Mouse (Mus musculus) embryonic facial prominence, embryonic 12.5 days (tissue): ENCODE results near the gene Nxt1. TPM values are rescaled to one million over a fixed set of nuclear protein-coding genes. Genes with fewer than 3 reads are reported as not detected.
A peak's percentile ranks its signal among the peaks of the same experiment; 100 is the strongest.

Experiments
- ATAC-seq: fragments of 200-750 bp; cut with Nextera tagmentation; 2 replicates; pipeline ENCODE4 v1.8.0; 2017; ENCODE audit not compliant: insufficient number of reproducible peaks, insufficient read depth, low FRiP score, low TSS enrichment
- H3K27ac ChIP-seq: fragments of 300-500 bp; sonication (generic); 2 replicates; pipeline ENCODE4 v1.5.1; 2016; ENCODE audit warnings: mild to moderate bottlenecking
- H3K27me3 ChIP-seq: fragments of 300-500 bp; sonication (generic); 2 replicates; pipeline ENCODE4 v1.6.1; 2016; ENCODE audit warnings: mild to moderate bottlenecking, moderate library complexity
- H3K36me3 ChIP-seq: fragments of 300-500 bp; sonication (generic); 2 replicates; pipeline ENCODE4 v1.6.1; 2016; ENCODE audit warnings: mild to moderate bottlenecking
- H3K4me1 ChIP-seq: fragments of 300-500 bp; sonication (generic); 2 replicates; pipeline ENCODE4 v1.6.1; 2016
- H3K4me2 ChIP-seq: fragments of 300-500 bp; sonication (generic); replicated peaks from 2 replicates; pipeline ENCODE4 v1.6.1; 2016; ENCODE audit warnings: mild to moderate bottlenecking, moderate library complexity
- H3K4me3 ChIP-seq: fragments of 300-500 bp; sonication (generic); 2 replicates; pipeline ENCODE4 v1.5.1; 2016; ENCODE audit warnings: mild to moderate bottlenecking
- H3K9ac ChIP-seq: fragments of 300-500 bp; sonication (generic); 2 replicates; pipeline ENCODE4 v1.6.1; 2016; ENCODE audit warnings: mild to moderate bottlenecking, moderate library complexity
- H3K9me3 ChIP-seq: fragments of 300-500 bp; sonication (generic); 2 replicates; pipeline ENCODE4 v1.6.1; 2016; ENCODE audit warnings: mild to moderate bottlenecking, moderate library complexity
- WGBS: fragments of 180-500 bp; shearing (Covaris S2); methylation state at CpG from one replicate; pipeline ENCODE4 v1.1.7; 2016; 5-methylcytosine and 5-hydroxymethylcytosine counted together
- polyA plus RNA-seq: library from polyadenylated mRNA; unstranded; fragments of >200 nt; fragmentation: Nextera tagmentation; extraction: Ambion mirVana; gene quantifications from 2 replicates; pipeline ENCODE4 v1.2.1, GENCODE M21; 2016

Nxt1 gene
- polyA plus RNA-seq = 100 and 103 TPM in 2 replicates

DNA sequence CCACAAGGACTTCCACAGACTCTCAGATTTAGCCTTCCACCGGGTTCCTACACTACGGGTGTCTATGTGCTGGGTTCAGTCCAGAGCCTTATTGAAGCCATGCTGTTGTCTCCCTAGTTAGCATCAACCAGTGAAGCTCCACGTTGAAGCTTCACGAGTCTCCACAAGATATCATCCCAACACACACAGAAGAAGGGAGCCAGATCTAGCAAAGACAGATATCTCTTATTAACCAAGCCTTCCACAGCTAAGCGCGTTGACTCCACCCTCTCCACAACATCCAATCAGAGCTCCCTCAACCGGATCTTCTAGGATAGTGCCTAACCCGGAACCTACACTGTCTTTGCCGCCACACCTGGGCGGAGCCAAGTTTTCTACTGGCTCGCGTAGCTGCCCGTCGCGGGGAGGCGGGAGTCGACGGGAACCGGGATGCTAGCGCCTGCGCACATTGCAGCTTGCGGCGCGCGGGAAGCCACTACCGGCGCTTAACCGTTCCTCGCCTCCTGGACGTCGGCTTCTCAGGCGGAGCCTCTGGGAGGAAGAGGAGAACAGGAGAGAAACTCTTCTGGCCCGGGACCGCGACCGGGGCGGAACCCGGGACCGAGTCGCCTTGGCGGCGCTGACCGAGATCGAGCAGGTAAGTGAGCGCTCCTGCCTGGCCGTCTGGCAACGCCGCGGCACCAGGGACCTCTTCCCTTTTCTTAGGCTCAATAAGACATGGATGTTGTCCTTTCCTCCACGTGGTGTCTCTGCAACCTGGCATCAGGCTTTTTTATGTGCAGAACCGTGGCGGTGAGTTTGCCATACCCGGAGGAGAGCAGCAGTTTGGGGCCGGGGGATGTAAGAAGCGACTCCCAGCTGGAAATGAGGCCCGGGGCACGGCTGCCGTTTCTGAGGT is at the start of gene Nxt1:
TSS of gene Nxt1 (plus strand) at position 403 of the 898 bp plus-strand sequence.
- peak within 1 kb of the TSS; percentile 85 for H3K27ac ChIP-seq
- 1% methylated on average over 58 of the region's 58 CpGs for WGBS

DNA sequence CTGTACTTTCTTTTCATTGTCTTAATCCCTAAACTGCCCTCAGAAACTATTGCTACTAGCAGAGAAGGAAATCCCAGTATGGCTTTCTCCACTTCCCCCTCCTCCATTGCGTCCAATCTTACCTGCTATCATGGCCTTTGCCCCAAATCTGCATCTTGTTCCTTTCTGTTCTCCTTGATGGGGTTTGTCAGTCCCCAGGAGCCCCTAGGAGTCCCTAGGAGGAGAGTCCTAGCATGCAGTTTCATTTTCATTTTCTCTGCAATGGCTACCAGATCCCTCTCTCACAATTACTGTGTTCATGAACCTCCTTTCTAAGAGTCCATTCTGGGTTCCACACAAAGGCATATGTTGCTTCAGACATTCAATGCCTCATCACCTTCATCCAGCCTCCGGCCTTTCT is 49.3 kb upstream of the Nxt1 start:
- no peak overlapping the region for H3K27ac ChIP-seq
- 88% methylated on average over 2 of the region's 2 CpGs for WGBS

More for the DNA sequence above, at the start of gene Nxt1:
- peak; percentile 99 for ATAC-seq
- peak within 1 kb of the TSS; percentile 84 for H3K4me3 ChIP-seq
- peak within 1 kb of the TSS; percentile 82 for H3K4me2 ChIP-seq
- H3K4me1 ChIP-seq = peaks cover 18% of the 10 kb centered on the region; the same call in 1 of the 2 replicates
- H3K9me3 ChIP-seq = no peaks in the 10 kb centered on the region
- peak within 1 kb of the TSS; percentile 84 for H3K9ac ChIP-seq
- H3K27me3 ChIP-seq = no peaks in the 10 kb centered on the region
- H3K36me3 ChIP-seq = peaks cover 25% of the 10 kb centered on the region

DNA sequence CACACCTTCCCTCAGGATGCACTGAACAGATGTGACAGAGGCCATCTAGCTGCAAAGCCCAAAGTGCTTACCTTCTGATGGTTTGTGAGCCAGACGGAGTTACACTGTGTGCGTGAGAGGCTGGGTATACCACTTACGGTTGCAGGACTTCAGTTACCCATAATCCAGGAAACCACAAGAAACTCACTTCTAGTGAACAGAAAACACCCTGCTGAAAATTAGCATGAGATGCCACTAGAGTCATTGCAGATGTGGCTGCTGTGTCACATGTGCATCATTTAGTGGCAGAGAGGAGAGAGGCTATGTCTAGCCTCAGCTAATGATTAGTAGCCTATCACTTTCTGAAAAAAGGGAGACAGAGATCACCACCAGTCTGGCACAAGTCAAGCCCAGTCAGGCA is 47.9 kb upstream of the Nxt1 start:
- H3K4me1 ChIP-seq = no peaks in the 10 kb centered on the region
- WGBS = 88% methylated on average over 3 of the region's 3 CpGs
- no peak overlapping the region for H3K27ac ChIP-seq
- H3K9me3 ChIP-seq = no peaks in the 10 kb centered on the region
- H3K9ac ChIP-seq = no peak overlapping the region
- H3K4me2 ChIP-seq = no peak overlapping the region
- H3K27me3 ChIP-seq = no peaks in the 10 kb centered on the region
- no peak overlapping the region for H3K4me3 ChIP-seq
- ATAC-seq = no peak
- H3K36me3 ChIP-seq = no peaks in the 10 kb centered on the region

More for the DNA sequence above, 49.3 kb upstream of the Nxt1 start:
- no peak for ATAC-seq
- Histone ChIP-seq H3K9me3 (no peaks in the 10 kb centered on the region), H3K4me3 (no peak overlapping the region), H3K9ac (no peak overlapping the region), H3K36me3 (no peaks in the 10 kb centered on the region), H3K4me2 (no peak overlapping the region), H3K27me3 (no peaks in the 10 kb centered on the region), H3K4me1 (no peaks in the 10 kb centered on the region)

DNA sequence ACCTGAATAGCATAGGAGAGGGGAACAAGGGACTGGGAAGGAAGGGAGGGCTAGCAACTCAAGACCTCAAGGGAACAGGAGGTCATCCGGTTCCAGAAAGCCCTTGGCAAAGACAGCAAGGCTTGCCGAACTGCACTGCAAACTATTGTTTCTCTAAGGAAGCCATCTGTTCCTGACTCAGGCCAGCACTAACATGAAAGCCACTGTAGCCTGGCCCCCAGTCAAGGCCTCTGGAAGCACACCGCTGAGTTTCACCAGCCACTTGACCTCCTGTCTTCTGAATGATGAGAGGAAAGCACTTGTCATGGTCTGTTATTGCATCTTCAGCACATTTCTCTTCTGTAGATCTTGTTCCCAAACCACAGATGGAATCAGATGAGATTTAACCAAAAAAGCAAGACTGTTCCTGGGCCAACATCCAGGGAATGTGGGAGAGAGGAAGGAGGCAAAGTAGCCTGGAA is 45.4 kb upstream of the Nxt1 start:
- WGBS = 71% methylated on average over 3 of the region's 3 CpGs
- H3K27me3 ChIP-seq = no peaks in the 10 kb centered on the region
- H3K27ac ChIP-seq = no peak overlapping the region
- no peak overlapping the region for H3K9ac ChIP-seq
- no peaks in the 10 kb centered on the region for H3K9me3 ChIP-seq
- no peak overlapping the region for H3K4me2 ChIP-seq
- ATAC-seq = no peak
- no peaks in the 10 kb centered on the region for H3K4me1 ChIP-seq
- no peaks in the 10 kb centered on the region for H3K36me3 ChIP-seq
- no peak overlapping the region for H3K4me3 ChIP-seq

DNA sequence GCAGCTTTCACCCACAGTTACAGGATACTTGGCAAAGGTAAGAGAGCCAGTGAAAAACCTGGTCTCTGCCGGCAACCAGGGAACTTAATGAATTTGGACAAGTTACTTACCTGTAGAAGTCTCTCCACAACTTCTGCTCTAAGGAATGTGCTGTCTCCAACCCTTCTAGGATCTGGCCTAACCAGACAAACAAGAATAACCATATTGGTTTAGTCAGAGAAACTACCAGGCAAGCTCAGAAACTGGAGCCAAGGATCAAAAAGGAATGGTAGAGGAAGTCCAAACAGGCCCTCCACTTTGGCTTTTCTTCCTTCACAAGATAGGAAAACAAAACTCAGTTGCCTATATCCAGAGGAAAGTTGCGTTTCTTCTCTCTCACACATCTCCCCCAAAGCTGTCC is 41.4 kb upstream of the Nxt1 start:
- H3K9ac ChIP-seq = no peak overlapping the region
- no peaks in the 10 kb centered on the region for H3K9me3 ChIP-seq
- H3K4me2 ChIP-seq = no peak overlapping the region
- H3K36me3 ChIP-seq = no peaks in the 10 kb centered on the region
- H3K27ac ChIP-seq = no peak overlapping the region
- no peaks in the 10 kb centered on the region for H3K4me1 ChIP-seq
- WGBS = 79% methylated on average over 2 of the region's 2 CpGs
- ATAC-seq = no peak
- H3K27me3 ChIP-seq = no peaks in the 10 kb centered on the region
- H3K4me3 ChIP-seq = no peak overlapping the region

DNA sequence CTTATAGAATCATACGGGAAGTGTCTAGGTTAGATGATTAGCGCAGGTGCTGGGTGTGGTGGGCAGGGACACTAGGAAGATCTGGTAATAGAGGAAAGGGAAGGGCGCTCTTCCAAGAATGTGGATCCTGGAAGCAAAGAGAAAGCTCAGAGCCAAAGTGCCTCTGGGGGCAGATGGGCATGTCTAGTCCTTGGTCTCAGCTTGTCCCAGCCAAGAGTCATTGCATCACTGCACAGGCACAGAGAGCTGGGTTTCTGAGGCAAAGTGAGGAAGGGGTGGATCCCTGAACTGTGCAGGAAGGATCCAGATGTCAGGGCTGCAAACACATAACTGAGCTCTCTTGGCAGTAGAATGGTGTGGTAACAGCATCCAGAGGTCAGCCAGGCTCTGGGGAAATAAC is 40.8 kb upstream of the Nxt1 start:
- WGBS = 89% methylated on average over 3 of the region's 3 CpGs
- no peak overlapping the region for H3K9ac ChIP-seq
- H3K4me3 ChIP-seq = no peak overlapping the region
- H3K4me2 ChIP-seq = no peak overlapping the region
- ATAC-seq = no peak
- H3K27ac ChIP-seq = no peak overlapping the region
- H3K4me1 ChIP-seq = no peaks in the 10 kb centered on the region
- no peaks in the 10 kb centered on the region for H3K27me3 ChIP-seq
- H3K9me3 ChIP-seq = no peaks in the 10 kb centered on the region
- H3K36me3 ChIP-seq = no peaks in the 10 kb centered on the region

DNA sequence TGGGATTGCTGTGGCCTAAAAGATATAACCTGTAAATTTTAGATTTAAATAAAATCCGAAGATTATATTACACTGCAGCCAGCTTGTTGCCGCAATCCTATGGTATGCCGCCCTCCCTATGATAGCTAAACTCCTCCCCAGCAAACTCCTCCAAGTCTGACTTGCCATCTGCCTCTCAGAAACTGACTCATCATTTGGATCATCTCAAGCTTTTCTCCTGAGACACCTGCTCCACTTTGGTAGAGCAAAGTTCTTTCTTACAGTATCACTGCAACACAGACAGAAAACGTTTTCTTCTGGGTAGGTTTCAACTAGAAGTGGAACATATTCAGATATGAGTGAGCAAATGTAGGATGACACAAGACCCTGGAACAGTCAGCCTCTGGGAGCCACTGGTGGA is 37.9 kb upstream of the Nxt1 start:
- H3K9me3 ChIP-seq = no peaks in the 10 kb centered on the region
- H3K9ac ChIP-seq = no peak overlapping the region
- no peaks in the 10 kb centered on the region for H3K4me1 ChIP-seq
- H3K4me3 ChIP-seq = no peak overlapping the region
- H3K27me3 ChIP-seq = no peaks in the 10 kb centered on the region
- WGBS = 83% methylated on average over 4 of the region's 4 CpGs
- no peak for ATAC-seq
- H3K36me3 ChIP-seq = no peaks in the 10 kb centered on the region
- H3K4me2 ChIP-seq = no peak overlapping the region
- H3K27ac ChIP-seq = no peak overlapping the region

DNA sequence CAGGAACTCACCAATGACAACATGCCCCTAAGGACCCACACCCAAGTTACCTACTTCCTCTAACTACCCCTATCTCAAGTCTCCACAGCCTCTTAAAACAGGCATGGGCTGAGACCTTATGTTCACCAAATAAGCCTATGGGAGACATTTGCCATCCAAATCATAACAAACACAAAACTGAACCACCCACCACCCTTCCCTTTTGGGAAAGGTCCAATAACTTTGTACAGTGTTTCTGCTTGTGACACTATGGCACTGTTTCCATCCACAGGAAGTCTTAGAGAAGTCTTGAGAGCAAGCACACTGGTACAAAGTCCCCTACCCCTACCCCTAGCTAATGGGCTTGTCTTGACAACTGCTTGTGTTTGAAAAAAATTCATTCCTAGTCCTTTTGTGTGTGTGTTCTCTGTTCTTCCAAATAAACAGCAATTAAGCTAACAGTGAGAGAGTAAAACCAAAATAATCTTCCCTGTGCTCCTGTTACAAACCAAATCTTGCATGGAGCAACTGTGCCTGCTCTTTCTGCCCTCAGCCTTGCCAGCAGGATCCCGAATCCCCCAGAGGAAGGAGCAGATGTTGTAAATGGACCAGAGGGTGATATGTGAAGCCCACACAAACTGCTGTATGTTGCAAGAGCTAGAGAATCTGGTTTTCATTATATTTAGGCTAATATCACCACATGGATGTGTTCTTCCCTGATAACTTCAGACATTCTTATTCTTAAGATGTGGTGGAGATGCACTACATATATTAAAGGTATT is 29.6 kb upstream of the Nxt1 start:
- Histone ChIP-seq H3K27me3 (no peaks in the 10 kb centered on the region), H3K27ac (no peak overlapping the region), H3K4me1 (0 out of 2 replicates have a peak, but pooled peaks cover 2% of the 10 kb centered on the region), H3K9me3 (no peaks in the 10 kb centered on the region), H3K9ac (no peak overlapping the region), H3K4me2 (no peak overlapping the region), H3K36me3 (no peaks in the 10 kb centered on the region), H3K4me3 (no peak overlapping the region)
- 34% methylated on average over 1 of the region's 1 CpGs for WGBS
- ATAC-seq = no peak

DNA sequence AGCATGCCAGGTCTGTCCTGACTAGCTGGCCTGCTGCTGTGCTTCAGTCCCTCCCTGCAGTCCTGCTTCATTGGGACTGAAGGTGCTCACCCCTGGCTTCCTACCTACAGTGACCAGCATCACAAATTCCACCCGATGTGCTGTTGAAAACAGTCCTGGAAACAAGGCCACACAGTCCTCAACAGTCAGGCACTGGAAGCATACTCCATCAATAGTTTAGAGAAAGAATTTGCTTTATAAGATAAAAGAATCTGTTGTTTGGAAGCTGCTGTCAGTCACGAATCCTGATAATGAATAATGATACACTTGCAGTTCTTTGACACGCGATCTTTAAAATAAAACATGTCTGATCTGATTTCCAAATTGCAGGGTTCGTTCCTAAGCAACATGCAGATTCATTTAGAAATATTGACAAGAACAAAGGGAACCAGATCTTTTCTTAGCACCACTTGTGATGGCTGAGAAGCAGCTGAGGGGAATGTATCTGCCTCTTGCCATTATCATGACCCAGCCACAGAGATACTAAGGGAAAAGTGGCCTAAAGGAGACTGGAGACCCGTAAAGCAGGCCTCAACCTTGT is 27.9 kb upstream of the Nxt1 start:
- 83% methylated on average over 6 of the region's 6 CpGs for WGBS
- Histone ChIP-seq H3K4me1 (0 out of 2 replicates have a peak, but pooled peaks cover 2% of the 10 kb centered on the region), H3K9ac (no peak overlapping the region), H3K36me3 (no peaks in the 10 kb centered on the region), H3K27ac (no peak overlapping the region), H3K9me3 (no peaks in the 10 kb centered on the region), H3K4me3 (no peak overlapping the region), H3K27me3 (no peaks in the 10 kb centered on the region), H3K4me2 (no peak overlapping the region)
- ATAC-seq = no peak

DNA sequence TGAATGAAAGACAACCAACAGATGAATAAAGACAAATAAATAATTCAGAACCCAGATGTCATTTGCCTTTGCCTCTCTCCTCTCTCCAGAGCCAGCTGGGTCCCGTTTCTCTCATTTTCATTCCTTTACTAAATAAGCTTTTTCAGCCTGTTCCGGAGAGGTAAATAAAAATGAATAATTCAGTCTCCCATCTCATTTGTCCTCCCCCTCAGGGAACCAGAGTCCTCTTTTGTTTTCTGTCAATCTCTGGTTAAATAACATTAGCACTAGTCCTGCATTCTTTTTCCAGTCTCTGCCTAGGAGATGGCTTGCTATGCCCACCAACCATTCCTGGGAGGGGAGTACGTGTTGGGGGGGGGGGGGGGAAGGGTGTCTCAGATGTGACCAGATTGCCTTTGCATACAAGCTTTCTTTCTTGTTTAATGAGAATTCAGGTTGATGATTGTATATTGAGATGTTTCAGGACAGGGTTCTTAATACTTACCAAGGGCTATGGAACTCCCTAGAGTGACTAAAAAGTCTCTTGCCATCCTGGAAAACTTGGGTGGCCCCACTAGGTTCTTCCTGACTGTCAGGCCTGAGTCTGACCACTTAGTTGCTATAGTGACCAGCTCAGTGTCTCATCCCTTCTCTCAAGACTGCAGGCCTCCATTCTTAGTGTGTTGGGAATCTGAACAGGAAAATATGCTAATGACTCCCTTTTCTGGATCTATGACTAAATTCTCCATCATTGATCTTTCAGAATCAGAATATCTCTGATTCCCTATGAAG is 21.6 kb upstream of the Nxt1 start:
- H3K4me2 ChIP-seq = no peak overlapping the region
- ATAC-seq = no peak
- H3K9me3 ChIP-seq = no peaks in the 10 kb centered on the region
- H3K4me1 ChIP-seq = no peaks in the 10 kb centered on the region
- 31% methylated on average over 3 of the region's 3 CpGs for WGBS
- H3K27ac ChIP-seq = no peak overlapping the region
- H3K27me3 ChIP-seq = no peaks in the 10 kb centered on the region
- no peaks in the 10 kb centered on the region for H3K36me3 ChIP-seq
- no peak overlapping the region for H3K9ac ChIP-seq
- H3K4me3 ChIP-seq = no peak overlapping the region

DNA sequence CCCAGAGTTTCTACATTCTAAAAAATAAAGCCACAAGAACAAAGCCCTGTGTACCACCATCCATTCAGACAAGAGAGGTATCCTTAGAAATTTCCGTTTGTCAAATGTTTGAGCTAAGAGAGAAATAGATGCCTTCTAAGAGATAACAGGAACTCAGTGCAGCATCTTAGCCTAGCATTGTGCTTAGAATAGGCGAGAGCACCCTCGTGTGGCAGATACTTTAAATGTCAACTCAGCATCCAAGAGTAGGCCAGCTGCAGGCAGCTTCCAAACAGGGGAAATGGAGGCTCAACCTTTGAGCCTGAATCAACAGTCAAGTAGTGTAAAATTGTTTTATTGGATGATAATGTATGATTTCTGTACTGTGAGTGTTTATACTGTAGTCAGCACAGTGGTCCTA is 17.4 kb upstream of the Nxt1 start:
- no peaks in the 10 kb centered on the region for H3K4me1 ChIP-seq
- H3K27ac ChIP-seq = no peak overlapping the region
- H3K4me3 ChIP-seq = no peak overlapping the region
- no peaks in the 10 kb centered on the region for H3K9me3 ChIP-seq
- no peak for ATAC-seq
- no peak overlapping the region for H3K9ac ChIP-seq
- 2% methylated on average over 3 of the region's 3 CpGs for WGBS
- H3K4me2 ChIP-seq = no peak overlapping the region
- H3K36me3 ChIP-seq = no peaks in the 10 kb centered on the region
- no peaks in the 10 kb centered on the region for H3K27me3 ChIP-seq
